Mouse (Mus musculus) embryonic facial prominence, embryonic 11.5 days (tissue): ENCODE data around the gene 2810408A11Rik. TPM values are rescaled to one million over a fixed set of nuclear protein-coding genes. Genes with fewer than 3 reads are reported as not detected.
"Not testable (repeated sequence)": the region's sequence is repeated elsewhere in the genome, so short reads cannot be mapped to it uniquely, and the experiment has no call there.

Source experiments
- ATAC-seq: fragments of 200-750 bp; cut with Nextera tagmentation; replicated peaks from 2 replicates; pipeline ENCODE4 v1.8.0; 2017; ENCODE audit warnings: low read depth; ENCODE audit not compliant: insufficient number of reproducible peaks, low FRiP score, low TSS enrichment
- DNase-seq: peaks from one replicate; pipeline ENCODE4 v3.0.0-alpha.2; 2015; ENCODE audit warnings: low spot score
- H3K27ac ChIP-seq: fragments of 300-500 bp; sonication (generic); replicated peaks from 2 replicates; pipeline ENCODE4 v1.5.1; 2014; ENCODE audit warnings: mild to moderate bottlenecking, low read depth, low read length, control low read depth
- H3K27me3 ChIP-seq: fragments of 300-500 bp; sonication (generic); 2 replicates; pipeline ENCODE4 v1.6.1; 2014; ENCODE audit warnings: mild to moderate bottlenecking, low read length, moderate library complexity, mixed read lengths; ENCODE audit not compliant: control insufficient read depth, insufficient read depth
- H3K36me3 ChIP-seq: fragments of 300-500 bp; sonication (generic); replicated peaks from 2 replicates; pipeline ENCODE4 v1.6.1; 2014; ENCODE audit warnings: low read depth, mild to moderate bottlenecking, low read length, moderate library complexity, mixed read lengths; ENCODE audit not compliant: control insufficient read depth, insufficient read depth
- H3K4me1 ChIP-seq: fragments of 300-500 bp; sonication (generic); 2 replicates; pipeline ENCODE4 v1.6.1; 2014; ENCODE audit warnings: low read length, mixed read lengths; ENCODE audit not compliant: control insufficient read depth, insufficient read depth
- H3K4me2 ChIP-seq: fragments of 300-500 bp; sonication (generic); 2 replicates; pipeline ENCODE4 v1.6.1; 2014; ENCODE audit warnings: low read depth, mild to moderate bottlenecking, control low read depth, low read length, moderate library complexity
- H3K4me3 ChIP-seq: fragments of 300-500 bp; sonication (generic); 2 replicates; pipeline ENCODE4 v1.5.1; 2014; ENCODE audit warnings: low read depth, low read length, control low read depth
- H3K9ac ChIP-seq: fragments of 300-500 bp; sonication (generic); replicated peaks from 2 replicates; pipeline ENCODE4 v1.6.1; 2014; ENCODE audit warnings: mild to moderate bottlenecking, control low read depth, low read length
- H3K9me3 ChIP-seq: fragments of 300-500 bp; sonication (generic); replicated peaks from 2 replicates; pipeline ENCODE4 v1.6.1; 2016; ENCODE audit warnings: mild to moderate bottlenecking, low read length, inconsistent platforms, mixed read lengths; ENCODE audit not compliant: control insufficient read depth
- WGBS: fragments of 180-500 bp; shearing (Covaris S2); extraction: QIAGEN DNeasy Blood & Tissue Kit; methylation state at CpG from one replicate; pipeline ENCODE4 v1.1.7; 2014; 5-methylcytosine and 5-hydroxymethylcytosine counted together
- polyA plus RNA-seq: library from polyadenylated mRNA; unstranded; fragments of >200 nt; fragmentation: Nextera tagmentation; extraction: Ambion mirVana; gene quantifications from 2 replicates; pipeline ENCODE4 v1.2.1, GENCODE M21; 2014

Gene 2810408A11Rik
- polyA plus RNA-seq, 1 experiment from 2014 or later = 17.6 TPM

DNA sequence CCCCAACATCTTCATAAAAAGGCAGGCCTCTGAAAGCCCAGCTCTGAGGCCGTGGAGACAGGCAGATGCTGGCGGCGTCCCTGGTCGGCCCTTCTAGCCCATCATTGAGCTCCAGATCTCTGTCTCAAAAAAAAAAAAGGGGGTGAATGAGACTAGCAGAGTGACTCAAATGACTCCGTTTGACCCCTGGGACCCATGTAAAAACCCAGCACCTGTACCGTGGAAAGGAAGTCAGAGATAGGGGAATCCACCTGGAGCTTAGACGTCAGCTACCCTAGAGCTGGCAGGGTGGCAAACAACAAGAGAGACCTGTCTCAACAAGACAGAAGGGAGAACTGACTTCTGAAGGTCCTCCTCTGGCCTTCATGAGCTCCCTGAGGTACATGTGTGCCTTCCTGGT, 29.0 kb downstream of the 2810408A11Rik start:
- H3K4me1 ChIP-seq = no peaks in the 10 kb centered on the region
- no peak overlapping the region for H3K4me3 ChIP-seq
- no peaks in the 10 kb centered on the region for H3K36me3 ChIP-seq
- no peak overlapping the region for H3K27ac ChIP-seq
- H3K9me3 ChIP-seq = no peaks in the 10 kb centered on the region
- ATAC-seq (no peak), DNase-seq (no peak)
- 83% methylated on average over 7 of the region's 7 CpGs for WGBS
- H3K9ac ChIP-seq = no peak overlapping the region
- H3K4me2 ChIP-seq = no peak overlapping the region
- no peaks in the 10 kb centered on the region for H3K27me3 ChIP-seq

DNA sequence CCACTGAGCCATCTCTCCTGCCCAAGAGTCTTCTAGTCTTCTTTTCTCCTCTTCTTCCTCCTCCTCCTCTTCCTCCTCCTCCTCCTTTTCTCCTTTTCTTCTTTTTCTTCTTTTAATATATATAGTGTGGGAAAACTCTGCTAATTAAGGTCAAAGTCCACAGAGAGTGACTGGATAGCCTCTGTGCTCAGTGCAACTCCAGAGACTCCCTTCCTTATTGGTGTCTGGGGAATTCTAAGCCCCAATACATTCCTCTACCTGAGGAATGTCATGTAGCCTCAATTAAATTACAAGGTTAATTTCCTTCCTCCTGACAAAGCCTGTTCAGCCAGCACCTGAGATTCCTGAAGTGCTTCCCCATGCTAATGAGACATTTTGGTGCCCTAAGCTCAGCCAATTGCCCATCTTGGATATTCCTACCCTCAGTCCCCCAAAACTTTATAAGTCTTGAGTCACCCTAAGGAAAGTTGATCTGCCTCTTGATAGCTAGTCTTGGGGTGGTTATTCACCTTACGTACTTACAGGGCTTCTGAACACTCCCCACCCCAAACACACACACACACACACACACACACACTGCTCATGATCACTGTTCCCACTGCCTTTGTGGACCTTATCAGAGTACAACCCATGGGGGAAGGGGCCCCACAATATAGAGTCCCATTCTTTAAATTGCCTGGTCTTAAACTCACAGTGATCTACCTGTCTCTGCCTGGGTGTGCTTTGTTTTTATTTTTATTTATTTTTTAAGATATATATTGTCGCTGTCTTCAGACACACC, 30.3 kb downstream of the 2810408A11Rik start:
- no peak overlapping the region for H3K4me3 ChIP-seq
- H3K36me3 ChIP-seq = no peaks in the 10 kb centered on the region
- H3K4me1 ChIP-seq = no peaks in the 10 kb centered on the region
- H3K9me3 ChIP-seq = no peaks in the 10 kb centered on the region
- H3K27ac ChIP-seq = no peak overlapping the region
- H3K4me2 ChIP-seq = no peak overlapping the region
- no peak for DNase-seq
- WGBS = 82% methylated on average over 2 of the region's 2 CpGs
- no peak for ATAC-seq
- no peaks in the 10 kb centered on the region for H3K27me3 ChIP-seq
- H3K9ac ChIP-seq = no peak overlapping the region

DNA sequence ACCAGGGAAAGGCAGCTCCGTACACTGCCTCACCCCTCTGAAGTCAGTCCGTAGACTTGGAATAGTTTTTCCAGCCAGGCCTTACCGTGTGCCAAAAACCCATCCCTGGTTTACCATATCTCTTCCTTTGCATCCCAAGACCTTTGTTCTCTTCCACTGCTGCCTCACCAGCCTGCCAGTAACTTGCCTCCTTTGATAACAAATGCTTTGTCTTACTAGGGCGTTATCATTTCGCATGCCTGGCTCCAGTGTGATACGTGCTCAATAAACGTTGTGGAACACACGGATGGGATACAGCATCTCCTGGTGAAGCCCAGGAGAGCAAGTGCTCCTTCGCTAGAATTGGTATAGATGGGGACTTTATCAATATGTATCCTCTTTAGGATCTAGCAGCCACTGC, 33.5 kb downstream of the 2810408A11Rik start:
- no peak for ATAC-seq
- Histone ChIP-seq H3K4me1 (no peaks in the 10 kb centered on the region), H3K4me3 (no peak overlapping the region), H3K27ac (no peak overlapping the region), H3K27me3 (no peaks in the 10 kb centered on the region), H3K4me2 (no peak overlapping the region), H3K9me3 (no peaks in the 10 kb centered on the region), H3K36me3 (no peaks in the 10 kb centered on the region), H3K9ac (no peak overlapping the region)
- WGBS = 71% methylated on average over 9 of the region's 9 CpGs
- DNase-seq = no peak

DNA sequence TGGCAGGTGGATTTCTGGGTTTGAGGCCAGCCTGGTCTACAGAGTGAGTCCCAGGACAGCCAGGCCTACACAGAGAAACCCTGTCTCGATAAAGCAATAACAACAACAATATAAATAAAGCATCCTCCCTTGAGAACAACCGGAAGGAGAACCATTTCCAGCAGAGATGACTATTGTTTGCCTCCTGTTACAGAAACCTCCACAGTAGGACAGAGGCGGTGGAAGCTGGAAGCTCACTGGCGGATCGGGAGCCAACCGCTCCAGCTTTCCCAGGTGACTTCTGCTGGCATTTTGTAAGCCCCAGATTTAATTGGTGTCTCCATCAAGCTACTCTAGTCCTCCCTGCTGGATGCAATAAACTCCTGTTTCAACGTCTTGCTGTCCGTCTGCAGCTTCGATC, 35.2 kb downstream of the 2810408A11Rik start:
- 88% methylated on average over 9 of the region's 9 CpGs for WGBS
- no peaks in the 10 kb centered on the region for H3K36me3 ChIP-seq
- H3K4me2 ChIP-seq = no peak overlapping the region
- H3K4me3 ChIP-seq = no peak overlapping the region
- H3K27me3 ChIP-seq = no peaks in the 10 kb centered on the region
- no peaks in the 10 kb centered on the region for H3K4me1 ChIP-seq
- no peak overlapping the region for H3K27ac ChIP-seq
- H3K9me3 ChIP-seq = no peaks in the 10 kb centered on the region
- DNase-seq (no peak), ATAC-seq (no peak)
- no peak overlapping the region for H3K9ac ChIP-seq

DNA sequence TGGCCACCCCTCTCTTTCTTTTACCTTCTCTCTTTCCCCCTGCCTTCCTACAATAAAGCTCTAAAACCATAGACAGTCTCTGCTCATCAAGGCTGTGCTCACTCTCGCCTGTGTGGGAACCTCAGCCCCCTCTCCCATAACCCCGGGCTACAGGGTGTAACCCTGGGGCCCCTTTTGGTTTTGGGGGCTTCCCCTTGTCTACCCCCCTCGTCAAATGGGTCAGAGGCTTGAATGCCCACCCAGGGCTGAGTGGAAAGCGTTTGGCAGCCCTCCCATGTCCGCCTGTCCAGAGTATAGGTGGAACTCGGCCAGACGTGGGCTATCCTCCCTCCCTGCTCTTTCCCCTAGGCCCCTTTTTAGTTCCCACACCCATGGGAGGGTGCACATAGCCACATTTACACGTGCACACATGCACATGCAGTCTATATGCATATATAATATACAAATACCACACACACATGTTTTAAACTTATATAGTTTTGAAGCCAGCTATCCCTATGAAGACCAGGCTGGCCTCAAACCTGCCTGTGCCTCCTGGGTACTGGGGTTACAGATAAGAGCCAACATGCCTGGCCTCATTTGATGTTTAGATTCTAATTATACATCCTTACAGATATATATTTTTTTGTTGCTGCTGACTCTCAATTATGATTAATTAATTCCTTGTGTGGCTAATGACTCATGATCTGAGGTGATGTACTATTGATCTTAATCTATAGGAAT, 36.5 kb downstream of the 2810408A11Rik start:
- Histone ChIP-seq H3K27ac (no peak overlapping the region), H3K36me3 (no peaks in the 10 kb centered on the region), H3K4me2 (no peak overlapping the region), H3K9ac (no peak overlapping the region), H3K4me1 (no peaks in the 10 kb centered on the region), H3K27me3 (no peaks in the 10 kb centered on the region; the same call in 1 of the 2 replicates), H3K9me3 (no peaks in the 10 kb centered on the region), H3K4me3 (no peak overlapping the region)
- ATAC-seq (no peak), DNase-seq (no peak)
- 63% methylated on average over 8 of the region's 8 CpGs for WGBS

DNA sequence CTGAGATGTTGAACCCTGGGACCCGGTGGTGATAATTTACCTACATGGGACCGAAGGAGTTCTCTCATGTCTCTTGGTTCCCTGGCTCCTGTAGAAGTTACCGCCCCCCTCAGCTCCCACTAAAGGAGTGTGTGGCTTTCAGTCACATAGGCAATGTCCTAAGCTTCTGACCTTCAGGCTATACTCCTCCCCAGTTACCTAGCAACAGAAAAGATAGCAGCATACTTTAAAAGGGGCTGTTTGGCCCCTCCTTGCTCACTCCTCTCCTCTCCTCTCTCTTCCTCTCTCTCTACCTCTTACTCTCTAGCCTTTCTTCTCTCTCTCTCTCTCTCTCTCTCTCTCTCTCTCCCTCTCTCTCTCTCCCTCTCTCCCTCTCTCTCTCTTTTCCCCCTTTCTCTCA, 37.1 kb downstream of the 2810408A11Rik start:
- not testable (repeated sequence) for H3K9me3 ChIP-seq, H3K4me2 ChIP-seq, H3K36me3 ChIP-seq, H3K4me3 ChIP-seq, H3K27me3 ChIP-seq, ATAC-seq, H3K9ac ChIP-seq, DNase-seq, H3K4me1 ChIP-seq, H3K27ac ChIP-seq
- WGBS = 81% methylated on average over 3 of the region's 3 CpGs

DNA sequence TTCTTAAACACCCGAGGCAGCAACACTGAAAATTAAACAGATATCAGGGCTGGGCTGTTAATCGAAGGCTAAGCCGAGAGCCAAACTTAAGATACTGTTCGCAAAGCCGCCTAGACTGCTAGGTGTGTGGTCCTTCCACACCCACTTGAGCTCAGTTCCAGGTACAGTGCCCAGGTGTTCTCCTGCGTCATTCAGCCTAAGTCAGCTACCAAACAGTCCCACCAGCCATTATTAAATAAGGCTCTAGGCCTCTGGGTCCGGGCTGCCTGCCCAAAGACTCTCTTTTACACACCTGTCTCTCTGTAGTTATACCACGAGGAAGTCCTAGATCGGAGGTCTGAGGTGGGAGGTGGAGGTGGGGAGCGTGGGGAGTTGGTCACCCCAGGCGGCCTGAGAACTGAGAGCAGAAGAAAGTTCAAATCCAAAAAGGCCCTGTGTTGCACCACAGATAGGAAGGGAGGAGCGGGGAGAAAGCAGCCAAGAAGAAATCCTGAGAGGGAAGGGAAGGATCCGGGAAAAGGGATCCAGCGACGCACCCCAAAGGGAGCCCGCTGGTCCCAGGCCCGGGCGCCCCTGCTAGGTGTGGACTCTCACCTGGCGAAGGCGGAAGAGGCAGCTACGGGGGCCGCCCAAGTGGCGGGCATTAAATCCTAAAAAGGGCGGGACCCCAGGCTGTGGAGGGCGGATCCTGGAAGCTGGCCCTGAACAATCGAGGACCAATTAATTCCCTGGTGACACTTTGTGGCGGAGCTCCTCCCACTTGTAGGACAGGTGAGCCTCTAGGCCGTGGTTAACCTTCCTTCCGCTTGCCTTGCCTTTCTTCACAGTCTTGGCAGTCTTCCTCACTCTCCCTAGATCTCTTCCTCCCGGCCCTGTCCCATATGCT, 42.4 kb downstream of the 2810408A11Rik start, which contains the start of gene Tnk1:
Tnk1 (minus strand) TSS at position 618 of the 886 bp plus-strand sequence.
- Histone ChIP-seq H3K27me3 (peaks cover 13% of the 10 kb centered on the region), H3K27ac (no peak within 1 kb of the TSS), H3K9me3 (no peaks in the 10 kb centered on the region), H3K4me3 (no peak within 1 kb of the TSS), H3K9ac (peak within 1 kb of the TSS; percentile 28), H3K4me2 (peak within 1 kb of the TSS; percentile 30; the same call in 1 of the 2 replicates), H3K36me3 (no peaks in the 10 kb centered on the region), H3K4me1 (no peaks in the 10 kb centered on the region)
- WGBS = 19% methylated on average over 30 of the region's 30 CpGs
- DNase-seq (peak; percentile 35), ATAC-seq (no peak)
